Mouse (Mus musculus): ENCODE results near the gene Tmem259. TPM values are rescaled to one million over a fixed set of nuclear protein-coding genes. Genes with fewer than 3 reads are reported as not detected.

Tmem259 gene
- total and polyA plus RNA-seq, 2 experiments, result 35.7 to 259 TPM

- WGBS, result under 1% methylated on average over 34 of the region's 34 CpGs
- Histone ChIP-seq H3K4me3 (ENCODE audit: insufficient read depth, low read depth, low read length) (peak within 1 kb of the TSS; percentile 66), H3K27me3 (ENCODE audit: control insufficient read depth, insufficient read depth, low read length) (no peaks in the 10 kb centered on the region), H3K36me3 (ENCODE audit: control insufficient read depth, insufficient read depth, low read length) (no peaks in the 10 kb centered on the region), H3K27ac (replicated peaks; ENCODE audit: insufficient read depth, low read depth, low read length) (0 out of 2 replicates have a peak within 1 kb of the TSS, but pooled peaks have one; percentile 19), H3K4me1 (ENCODE audit: control insufficient read depth, insufficient read depth, low read length) (no peaks in the 10 kb centered on the region), H3K79me2 (ENCODE audit: control insufficient read depth, insufficient read depth, low read length) (no peaks in the 10 kb centered on the region), H3K9ac (ENCODE audit: low read depth, low read length) (peak within 1 kb of the TSS; percentile 68)
- peak; percentile 79 for DNase-seq (ENCODE audit: extremely low read depth, low read depth, low spot score)
- TF ChIP-seq POLR2A (IDR thresholded peaks at IDR 0.05; ENCODE audit: extremely low read depth, insufficient read depth, low read length) (no peak), CTCF (IDR thresholded peaks at IDR 0.05; ENCODE audit: low read depth, low read length) (no peak)
These were observed 12.3 kb upstream of the Tmem259 start, which contains the start of gene Abca7 for GRCm38 (mm10) chr10:79996272-79997033. Abca7 (plus strand) TSS chr10:79996494.

DNA sequence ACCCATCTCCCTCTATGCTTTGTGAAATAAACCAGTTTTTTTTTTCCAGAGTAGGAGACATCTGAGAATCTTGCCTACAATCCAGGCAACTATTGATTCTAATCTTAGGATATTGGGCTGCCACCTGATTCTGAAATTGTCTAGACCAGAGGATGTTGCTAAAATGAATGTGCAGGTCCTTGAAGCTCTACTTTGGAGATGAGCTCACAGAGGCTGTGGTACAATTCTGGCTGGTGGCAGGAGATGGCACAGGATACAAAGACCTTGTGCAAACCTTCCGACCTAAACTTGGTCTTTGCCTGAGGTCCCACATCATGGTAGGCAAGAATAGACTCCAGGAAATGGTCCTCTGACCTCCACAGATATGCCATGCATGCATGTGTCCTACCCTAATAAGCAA is 11.5 kb upstream of the Tmem259 start:
- no peaks in the 10 kb centered on the region for H3K27me3 ChIP-seq (ENCODE audit: control insufficient read depth, insufficient read depth, low read length)
- DNase-seq (ENCODE audit: extremely low read depth, low read depth, low spot score), result no peak
- no peaks in the 10 kb centered on the region for H3K4me1 ChIP-seq (ENCODE audit: control insufficient read depth, insufficient read depth, low read length)
- no peak overlapping the region for H3K9ac ChIP-seq (ENCODE audit: low read depth, low read length)
- no peaks in the 10 kb centered on the region for H3K79me2 ChIP-seq (ENCODE audit: control insufficient read depth, insufficient read depth, low read length)
- 71% methylated on average over 1 of the region's 1 CpGs for WGBS
- H3K27ac ChIP-seq (replicated peaks; ENCODE audit: insufficient read depth, low read depth, low read length), result no peak overlapping the region
- no peak for TF ChIP-seq CTCF (IDR thresholded peaks at IDR 0.05; ENCODE audit: low read depth, low read length)
- H3K4me3 ChIP-seq (ENCODE audit: insufficient read depth, low read depth, low read length), result no peak overlapping the region
- H3K36me3 ChIP-seq (ENCODE audit: control insufficient read depth, insufficient read depth, low read length), result no peaks in the 10 kb centered on the region

DNA sequence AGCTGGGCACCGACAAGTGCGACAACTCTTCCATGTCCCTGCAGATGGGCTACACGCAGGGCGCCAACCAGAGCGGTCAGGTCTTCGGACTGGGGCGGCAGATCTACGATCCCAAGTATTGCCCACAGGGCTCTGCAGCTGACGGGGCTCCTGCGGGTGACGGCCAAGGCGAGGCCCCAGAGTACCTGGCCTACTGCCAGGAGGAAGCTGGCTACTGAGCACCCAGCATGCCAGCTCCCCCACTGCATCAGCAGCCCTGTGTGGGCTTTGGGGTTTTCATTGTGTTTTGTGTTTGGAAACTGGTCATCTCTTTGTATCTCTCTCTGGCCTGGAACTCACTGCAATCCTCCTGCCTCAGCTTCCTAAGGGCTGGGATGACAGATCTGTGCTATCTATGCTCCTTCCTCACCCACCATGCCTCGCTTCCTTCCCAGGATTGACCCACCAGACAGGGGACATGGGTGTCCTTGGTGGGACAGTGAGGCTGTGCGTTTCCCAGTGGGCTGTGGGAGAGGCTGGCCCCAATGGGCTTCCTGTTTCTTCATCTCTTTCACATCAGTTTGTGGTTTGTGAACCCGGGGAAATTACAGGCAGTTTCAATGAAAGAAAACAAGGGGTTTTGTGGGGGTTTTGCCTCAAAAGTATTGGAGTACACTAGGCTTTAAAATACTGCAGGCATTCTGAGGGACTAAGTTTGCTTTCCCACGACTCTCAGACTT is 10.4 kb upstream of the Tmem259 start:
- H3K27ac ChIP-seq (replicated peaks; ENCODE audit: insufficient read depth, low read depth, low read length), result no peak overlapping the region
- no peaks in the 10 kb centered on the region for H3K36me3 ChIP-seq (ENCODE audit: control insufficient read depth, insufficient read depth, low read length)
- no peak overlapping the region for H3K4me3 ChIP-seq (ENCODE audit: insufficient read depth, low read depth, low read length)
- no peak overlapping the region for H3K9ac ChIP-seq (ENCODE audit: low read depth, low read length)
- TF ChIP-seq CTCF (IDR thresholded peaks at IDR 0.05; ENCODE audit: low read depth, low read length), result no peak
- no peak for TF ChIP-seq POLR2A (IDR thresholded peaks at IDR 0.05; ENCODE audit: extremely low read depth, insufficient read depth, low read length)
- H3K27me3 ChIP-seq (ENCODE audit: control insufficient read depth, insufficient read depth, low read length), result no peaks in the 10 kb centered on the region
- DNase-seq (ENCODE audit: extremely low read depth, low read depth, low spot score), result no peak
- no peaks in the 10 kb centered on the region for H3K79me2 ChIP-seq (ENCODE audit: control insufficient read depth, insufficient read depth, low read length)
- WGBS, result 87% methylated on average over 16 of the region's 16 CpGs
- H3K4me1 ChIP-seq (ENCODE audit: control insufficient read depth, insufficient read depth, low read length), result no peaks in the 10 kb centered on the region

DNA sequence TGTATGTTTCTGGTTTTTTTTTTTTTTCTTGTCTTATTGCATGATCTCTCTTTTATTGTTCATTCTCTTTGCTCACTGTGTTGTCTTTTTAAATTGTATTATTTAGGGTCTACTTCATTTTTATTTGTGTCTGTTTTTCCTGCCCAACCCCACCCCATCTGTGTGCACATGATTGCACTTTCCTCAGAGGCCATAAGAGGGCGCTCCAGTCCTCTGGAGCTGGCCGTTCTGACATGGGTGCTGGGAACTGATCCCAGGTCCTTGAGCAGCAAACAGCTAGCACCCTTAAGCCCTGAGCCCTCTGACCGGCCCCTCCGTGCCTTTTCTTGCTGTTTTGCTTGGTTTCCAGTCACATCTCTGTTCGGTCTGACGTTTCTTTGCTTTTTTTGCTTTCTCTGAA is 7.4 kb upstream of the Tmem259 start:
- TF ChIP-seq CTCF (IDR thresholded peaks at IDR 0.05; ENCODE audit: low read depth, low read length), result peak; percentile 30; the same call in 1 of the 2 replicates
- TF ChIP-seq POLR2A (IDR thresholded peaks at IDR 0.05; ENCODE audit: extremely low read depth, insufficient read depth, low read length), result no peak
- no peak overlapping the region for H3K4me3 ChIP-seq (ENCODE audit: insufficient read depth, low read depth, low read length)
- no peak for DNase-seq (ENCODE audit: extremely low read depth, low read depth, low spot score)
- no peaks in the 10 kb centered on the region for H3K79me2 ChIP-seq (ENCODE audit: control insufficient read depth, insufficient read depth, low read length)
- H3K9ac ChIP-seq (ENCODE audit: low read depth, low read length), result no peak overlapping the region
- peaks cover 4% of the 10 kb centered on the region; the same call in 1 of the 2 replicates for H3K4me1 ChIP-seq (ENCODE audit: control insufficient read depth, insufficient read depth, low read length)
- 0 out of 2 replicates have a peak, but pooled peaks cover 2% of the 10 kb centered on the region for H3K27me3 ChIP-seq (ENCODE audit: control insufficient read depth, insufficient read depth, low read length)
- 92% methylated on average over 6 of the region's 6 CpGs for WGBS
- H3K27ac ChIP-seq (replicated peaks; ENCODE audit: insufficient read depth, low read depth, low read length), result no peak overlapping the region
- no peaks in the 10 kb centered on the region for H3K36me3 ChIP-seq (ENCODE audit: control insufficient read depth, insufficient read depth, low read length)

GRCm38 (mm10) chr10:79991099-79991498 is 7.0 kb upstream of the Tmem259 start:
- Histone ChIP-seq H3K4me1 (ENCODE audit: control insufficient read depth, insufficient read depth, low read length) (peaks cover 6% of the 10 kb centered on the region; the same call in 1 of the 2 replicates), H3K27me3 (ENCODE audit: control insufficient read depth, insufficient read depth, low read length) (0 out of 2 replicates have a peak, but pooled peaks cover 2% of the 10 kb centered on the region), H3K4me3 (ENCODE audit: insufficient read depth, low read depth, low read length) (no peak overlapping the region), H3K27ac (replicated peaks; ENCODE audit: insufficient read depth, low read depth, low read length) (no peak overlapping the region), H3K36me3 (ENCODE audit: control insufficient read depth, insufficient read depth, low read length) (no peaks in the 10 kb centered on the region), H3K9ac (ENCODE audit: low read depth, low read length) (no peak overlapping the region), H3K79me2 (ENCODE audit: control insufficient read depth, insufficient read depth, low read length) (no peaks in the 10 kb centered on the region)
- 81% methylated on average over 12 of the region's 12 CpGs for WGBS
- DNase-seq (ENCODE audit: extremely low read depth, low read depth, low spot score), result no peak
- TF ChIP-seq POLR2A (IDR thresholded peaks at IDR 0.05; ENCODE audit: extremely low read depth, insufficient read depth, low read length) (no peak), CTCF (IDR thresholded peaks at IDR 0.05; ENCODE audit: low read depth, low read length) (no peak)
